ENCODE assay signal across 18 mouse cellular contexts in the genomic region with DNA sequence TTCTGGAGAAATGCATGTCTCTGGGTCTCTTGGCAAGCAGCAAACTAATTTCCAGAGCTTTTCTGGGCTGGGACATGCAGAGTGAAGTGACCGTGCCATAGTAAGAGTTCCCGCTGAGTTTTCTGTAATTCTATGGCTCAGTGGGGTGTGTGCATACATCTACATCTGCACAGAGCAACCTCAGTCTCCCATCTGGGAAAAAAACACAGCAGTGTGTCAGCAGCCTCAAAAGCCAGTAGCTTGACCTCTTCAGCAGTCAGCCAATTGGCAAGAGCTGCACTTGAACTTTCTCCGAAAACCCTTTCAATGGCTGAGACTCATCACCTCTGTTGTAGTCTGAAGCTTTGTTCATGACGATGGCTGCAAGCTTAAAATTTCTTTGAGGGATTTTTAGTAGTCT.
"Had no signal": no experiment of that assay in that cellular context is flagged by ENCODE, and none has a peak within 500 bp of the region (broad histone marks: within the 10 kb centered on the region; RNA-seq: fewer than 3 reads in every experiment).

No protein-coding gene starts in this region.

- H3K27ac ChIP-seq: kidney, postnatal 0 days; left cerebral cortex, adult 2 months; liver, embryonic 13.5 days; macrophage; neural tube, embryonic 12.5 days; neural tube, embryonic 15.5 days; stomach, postnatal 0 days had no signal

- H3K4me3 ChIP-seq: left cerebral cortex, adult 2 months; liver, embryonic 13.5 days; myocyte; neural tube, embryonic 12.5 days; neural tube, embryonic 15.5 days had no signal

- DNase-seq: kidney, postnatal 36 days; layer of hippocampus, postnatal 36 days; liver, embryonic 13.5 days; lung, adult 2 months; midbrain, embryonic 14.5 days; right cerebral cortex, adult 18-20 months; right cerebral cortex, postnatal 14 days; right cerebral cortex, postnatal 4 days; thymus, adult 2 months; thymus, postnatal 14 days; thymus, postnatal 4 days had no signal

- H3K9ac ChIP-seq: liver, embryonic 13.5 days; neural tube, embryonic 12.5 days; neural tube, embryonic 15.5 days had no signal

- H3K27me3 ChIP-seq: liver, embryonic 13.5 days; neural tube, embryonic 12.5 days; neural tube, embryonic 15.5 days had no signal

- H3K4me2 ChIP-seq: liver, embryonic 13.5 days; neural tube, embryonic 12.5 days; neural tube, embryonic 15.5 days had no signal

- H3K36me3 ChIP-seq: liver, embryonic 13.5 days; neural tube, embryonic 12.5 days; neural tube, embryonic 15.5 days had no signal

- H3K9me3 ChIP-seq: neural tube, embryonic 12.5 days; neural tube, embryonic 15.5 days had no signal

- H3K4me1 ChIP-seq: liver, embryonic 13.5 days had no signal
